Mouse (Mus musculus) E14TG2a.4 (cell line): Measurements from ENCODE around the gene Olfr324.

Source experiments
- CTCF ChIP-seq: conservative IDR thresholded peaks from 2 replicates; pipeline ENCODE4 v1.5.1; 2014; ENCODE audit warnings: low read length
- NANOG ChIP-seq: IDR thresholded peaks from 2 replicates; pipeline ENCODE4 v1.6.1; 2014; ENCODE audit warnings: borderline replicate concordance, low read length, mixed read lengths
- POU5F1 ChIP-seq: IDR thresholded peaks from 2 replicates; pipeline ENCODE4 v1.6.1; 2014; ENCODE audit warnings: low read length, borderline replicate concordance

DNA sequence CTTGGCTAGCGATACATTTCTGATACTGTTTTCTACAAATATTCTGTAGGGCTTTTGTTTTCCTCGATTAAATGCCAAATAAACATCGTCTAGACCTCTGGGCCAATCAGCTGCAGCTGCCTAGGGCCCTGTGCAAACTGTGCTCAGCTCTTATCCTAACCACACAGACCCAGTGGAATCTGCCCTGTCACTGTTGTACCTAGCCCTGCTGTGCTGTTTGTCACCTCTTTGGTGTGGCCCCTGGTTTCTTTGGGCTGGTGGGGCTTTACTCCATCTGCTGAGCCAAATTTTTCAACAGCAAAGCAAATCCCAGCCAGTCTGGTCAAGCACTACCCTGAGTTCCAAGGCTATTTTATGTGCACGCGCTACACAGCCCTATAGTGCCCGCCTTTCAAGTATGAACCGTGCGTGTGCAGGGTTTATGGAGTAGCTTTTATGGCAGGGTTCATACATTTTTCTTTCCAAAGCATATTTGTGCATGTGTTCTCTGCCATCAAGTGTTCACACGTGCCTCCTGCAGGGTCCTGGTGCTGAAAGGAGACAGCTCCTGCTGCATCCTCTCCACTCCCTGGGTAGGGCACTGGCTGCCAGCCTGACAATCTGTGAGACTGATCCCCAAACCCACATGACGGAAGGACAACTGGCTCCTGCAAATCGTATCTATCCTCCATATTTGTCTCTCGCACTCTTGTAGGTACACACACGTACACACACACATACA, 46.9 kb downstream of the Olfr324 start:
- no peak for TF ChIP-seq CTCF
- TF ChIP-seq NANOG, result no peak
- TF ChIP-seq POU5F1, result no peak
